Mouse (Mus musculus): ENCODE results near the gene Ifna6. TPM values are rescaled to one million over a fixed set of nuclear protein-coding genes. Genes with fewer than 3 reads are reported as not detected.

Gene Ifna6
- polyA plus RNA-seq, 1 experiment from 2014 or later: not detected

GRCm38 (mm10) chr4:88863309-88863708, 36.1 kb downstream of the Ifna6 start:
- 7% methylated on average over 7 of the region's 7 CpGs for WGBS
- no peak overlapping the region for H3K4me3 ChIP-seq
- no peaks in the 10 kb centered on the region for H3K9me3 ChIP-seq (replicated peaks)
- no peaks in the 10 kb centered on the region for H3K36me3 ChIP-seq
- no peak overlapping the region for H3K27ac ChIP-seq (replicated peaks)
- no peak for DNase-seq (ENCODE audit: low spot score)
- H3K4me1 ChIP-seq: peaks cover 20% of the 10 kb centered on the region
- peaks cover 38% of the 10 kb centered on the region for H3K27me3 ChIP-seq (ENCODE audit: low read depth, poor library complexity, severe bottlenecking)

GRCm38 (mm10) chr4:88864599-88864998, 37.4 kb downstream of the Ifna6 start:
- Histone ChIP-seq H3K4me1 (peaks cover 20% of the 10 kb centered on the region), H3K4me3 (no peak overlapping the region), H3K36me3 (no peaks in the 10 kb centered on the region), H3K27ac (replicated peaks) (no peak overlapping the region), H3K9me3 (replicated peaks) (no peaks in the 10 kb centered on the region), H3K27me3 (ENCODE audit: low read depth, poor library complexity, severe bottlenecking) (peaks cover 46% of the 10 kb centered on the region)
- 72% methylated on average over 9 of the region's 9 CpGs for WGBS
- no peak for DNase-seq (ENCODE audit: low spot score)

DNA sequence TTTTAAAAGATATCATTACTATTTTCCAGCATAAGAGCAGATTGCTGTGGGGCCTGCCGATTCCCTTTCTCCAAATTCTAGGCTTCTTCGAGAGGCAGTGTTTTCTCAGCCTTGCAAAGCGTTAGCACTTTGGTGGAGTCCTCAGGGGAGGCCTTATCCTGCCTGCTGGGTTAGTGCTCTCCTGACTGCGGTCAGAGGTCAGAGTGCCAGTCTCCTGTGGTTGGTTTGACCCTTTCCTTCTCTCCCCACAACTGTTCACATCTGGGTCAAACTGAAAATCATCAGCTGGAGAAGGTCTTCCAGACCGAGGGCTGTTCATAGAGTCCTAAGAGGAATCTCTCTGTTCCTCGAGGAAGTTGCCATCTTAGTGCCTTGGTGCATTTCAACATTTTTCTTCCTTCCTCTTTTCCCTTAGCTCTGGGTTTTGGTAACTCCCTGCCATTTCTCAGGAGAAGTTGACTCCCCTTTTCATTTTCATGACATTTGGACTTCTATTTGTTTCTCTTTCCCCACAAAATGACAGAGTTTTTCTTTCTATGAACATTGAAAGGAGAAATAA, 37.9 kb downstream of the Ifna6 start:
- Histone ChIP-seq H3K27me3 (ENCODE audit: low read depth, poor library complexity, severe bottlenecking) (peaks cover 46% of the 10 kb centered on the region), H3K27ac (replicated peaks) (no peak overlapping the region), H3K4me3 (no peak overlapping the region), H3K9me3 (replicated peaks) (no peaks in the 10 kb centered on the region), H3K4me1 (peaks cover 20% of the 10 kb centered on the region), H3K36me3 (no peaks in the 10 kb centered on the region)
- WGBS: 53% methylated on average over 6 of the region's 6 CpGs
- no peak for DNase-seq (ENCODE audit: low spot score)

- WGBS: under 1% methylated on average over 8 of the region's 8 CpGs
- Histone ChIP-seq H3K36me3 (no peaks in the 10 kb centered on the region), H3K9me3 (replicated peaks) (no peaks in the 10 kb centered on the region), H3K27ac (replicated peaks) (no peak overlapping the region), H3K27me3 (ENCODE audit: low read depth, poor library complexity, severe bottlenecking) (peaks cover 48% of the 10 kb centered on the region), H3K4me1 (peaks cover 20% of the 10 kb centered on the region), H3K4me3 (peak overlapping the region; percentile 69)
- peak; percentile 80 for DNase-seq (ENCODE audit: low spot score)
Measured at GRCm38 (mm10) chr4:88867366-88867925, 40.2 kb downstream of the Ifna6 start.

DNA sequence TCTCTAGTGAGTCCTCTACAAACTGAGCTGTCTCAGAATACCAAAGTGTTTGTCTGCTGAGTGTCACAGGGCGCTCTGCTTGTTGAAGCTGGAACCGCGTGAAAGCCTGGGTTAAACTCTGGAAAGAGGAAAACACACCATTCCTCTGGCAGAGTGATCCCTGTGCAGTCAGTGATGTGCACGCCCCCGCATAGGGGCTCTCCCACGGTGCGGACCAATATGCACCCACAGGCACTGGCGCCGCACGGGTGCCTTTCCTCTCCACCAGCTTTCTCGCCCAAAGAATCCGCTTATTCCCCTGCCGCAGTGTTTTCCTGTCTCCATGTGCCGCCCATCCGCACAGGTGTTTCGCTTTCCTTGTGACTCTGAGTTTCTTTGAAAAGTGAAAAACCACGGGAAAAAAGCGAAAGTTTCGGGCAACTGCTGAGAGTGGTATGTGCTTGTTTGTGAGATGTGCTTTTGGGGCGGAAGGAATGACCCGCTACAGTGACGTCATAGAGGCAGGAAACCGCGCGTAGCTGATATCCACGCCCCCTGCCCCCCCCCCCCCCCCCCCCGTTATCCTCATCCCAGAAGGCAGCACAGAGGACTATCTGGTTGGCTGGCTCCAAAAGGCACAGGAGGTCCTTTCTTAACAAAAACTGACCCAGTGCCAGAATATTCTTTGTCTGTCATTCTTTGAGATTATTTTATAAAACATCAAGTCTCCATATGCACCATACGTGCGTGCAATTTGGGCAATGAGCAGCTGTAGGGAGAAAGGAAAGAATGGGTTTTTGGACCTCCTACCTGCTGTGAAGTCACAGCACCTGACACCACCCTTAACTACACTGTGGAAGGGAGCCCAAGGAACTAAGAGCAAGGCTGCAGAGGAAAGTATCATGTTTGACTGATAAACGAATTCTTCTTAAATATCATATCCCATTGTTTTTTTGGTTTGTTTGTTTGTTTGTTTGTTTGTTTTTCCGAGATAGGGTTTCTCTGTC, 41.0 kb downstream of the Ifna6 start:
- Histone ChIP-seq H3K4me3 (peak overlapping the region; percentile 69), H3K27ac (replicated peaks) (peak overlapping the region; percentile 72), H3K9me3 (replicated peaks) (no peaks in the 10 kb centered on the region), H3K4me1 (peaks cover 15% of the 10 kb centered on the region), H3K27me3 (ENCODE audit: low read depth, poor library complexity, severe bottlenecking) (peaks cover 41% of the 10 kb centered on the region), H3K36me3 (no peaks in the 10 kb centered on the region)
- DNase-seq (ENCODE audit: low spot score): peak; percentile 66
- WGBS: 9% methylated on average over 31 of the region's 31 CpGs

- no peak for DNase-seq (ENCODE audit: low spot score)
- 0% methylated on average over 2 of the region's 2 CpGs for WGBS
- no peaks in the 10 kb centered on the region for H3K9me3 ChIP-seq (replicated peaks)
- peaks cover 13% of the 10 kb centered on the region for H3K27me3 ChIP-seq (ENCODE audit: low read depth, poor library complexity, severe bottlenecking)
- no peaks in the 10 kb centered on the region for H3K36me3 ChIP-seq
- H3K4me3 ChIP-seq: no peak overlapping the region
- H3K27ac ChIP-seq (replicated peaks): no peak overlapping the region
- peaks cover 5% of the 10 kb centered on the region for H3K4me1 ChIP-seq
Measured at GRCm38 (mm10) chr4:88872691-88873090, 45.5 kb downstream of the Ifna6 start.

DNA sequence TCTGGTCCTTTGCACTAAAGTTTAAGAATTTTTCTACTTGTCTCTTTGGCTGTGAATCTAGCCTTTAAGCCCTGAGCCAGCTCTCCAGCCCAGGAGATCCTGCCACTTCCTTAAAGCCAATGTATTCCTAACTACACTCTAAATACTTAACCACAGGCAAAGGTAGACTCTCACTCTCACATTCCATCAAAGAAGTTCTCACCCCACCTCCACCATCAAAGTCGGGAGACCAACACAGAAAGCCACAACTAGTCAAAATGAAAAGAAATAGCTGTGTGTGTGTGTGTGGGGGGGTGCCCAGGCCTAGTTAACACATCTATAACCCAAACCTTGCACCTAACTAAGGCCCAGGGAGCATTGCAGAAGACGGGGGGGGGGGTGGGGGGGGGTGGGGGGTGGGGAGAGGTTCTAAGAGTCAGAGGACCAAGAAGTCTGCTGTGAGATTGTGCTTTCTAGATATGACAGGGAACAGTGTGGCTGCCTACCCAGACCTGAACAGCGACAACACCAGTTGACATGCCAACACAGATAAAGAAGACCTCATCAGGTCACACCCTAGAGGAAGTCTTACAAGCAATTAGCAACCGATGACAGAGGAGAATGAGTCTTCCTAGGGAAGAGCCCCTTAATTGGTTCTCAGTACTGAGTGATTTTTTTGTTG, 48.3 kb downstream of the Ifna6 start:
- 82% methylated on average over 3 of the region's 4 CpGs for WGBS
- no peaks in the 10 kb centered on the region for H3K4me1 ChIP-seq
- H3K27me3 ChIP-seq (ENCODE audit: low read depth, poor library complexity, severe bottlenecking): peaks cover 5% of the 10 kb centered on the region
- no peak overlapping the region for H3K4me3 ChIP-seq
- no peaks in the 10 kb centered on the region for H3K36me3 ChIP-seq
- no peak overlapping the region for H3K27ac ChIP-seq (replicated peaks)
- H3K9me3 ChIP-seq (replicated peaks): no peaks in the 10 kb centered on the region
- no peak for DNase-seq (ENCODE audit: low spot score)

GRCm38 (mm10) chr4:88876520-88876919, 49.3 kb downstream of the Ifna6 start:
- no peak for DNase-seq (ENCODE audit: low spot score)
- H3K4me3 ChIP-seq: no peak overlapping the region
- WGBS: 83% methylated on average over 4 of the region's 4 CpGs
- no peaks in the 10 kb centered on the region for H3K36me3 ChIP-seq
- no peaks in the 10 kb centered on the region for H3K4me1 ChIP-seq
- H3K27ac ChIP-seq (replicated peaks): no peak overlapping the region
- peaks cover 3% of the 10 kb centered on the region for H3K27me3 ChIP-seq (ENCODE audit: low read depth, poor library complexity, severe bottlenecking)
- no peaks in the 10 kb centered on the region for H3K9me3 ChIP-seq (replicated peaks)

Other genes starting within 250 kb of the Ifna6 start
- gene Ifna9, start 235.0 kb upstream of the Ifna6 start, polyA plus RNA-seq (2016; fragmentation: Nextera tagmentation; extraction: Ambion mirVana): not detected in 2 replicates
- not detected in 2 replicates for gene Ifna12, start 224.0 kb upstream of the Ifna6 start, polyA plus RNA-seq (2016; fragmentation: Nextera tagmentation; extraction: Ambion mirVana)
- gene C87499, start 193.0 kb upstream of the Ifna6 start, polyA plus RNA-seq (2016; fragmentation: Nextera tagmentation; extraction: Ambion mirVana): not detected in 2 replicates
- not detected in 2 replicates for gene Ifna13, start 183.0 kb upstream of the Ifna6 start, polyA plus RNA-seq (2016; fragmentation: Nextera tagmentation; extraction: Ambion mirVana)
- gene Ifna16, start 150.5 kb upstream of the Ifna6 start, polyA plus RNA-seq (2016; fragmentation: Nextera tagmentation; extraction: Ambion mirVana): not detected in 2 replicates
- not detected in 2 replicates for gene Ifna2, start 143.5 kb upstream of the Ifna6 start, polyA plus RNA-seq (2016; fragmentation: Nextera tagmentation; extraction: Ambion mirVana)
- not detected in 2 replicates for gene Ifnab, start 136.1 kb upstream of the Ifna6 start, polyA plus RNA-seq (2016; fragmentation: Nextera tagmentation; extraction: Ambion mirVana)
- 0.80 and 1.1 TPM in 2 replicates for gene Gm26566, start 105.6 kb upstream of the Ifna6 start, polyA plus RNA-seq (2016; fragmentation: Nextera tagmentation; extraction: Ambion mirVana)
- gene Klhl9, start 105.0 kb upstream of the Ifna6 start, polyA plus RNA-seq (2016; fragmentation: Nextera tagmentation; extraction: Ambion mirVana): 95.6 and 111 TPM in 2 replicates
- not detected in 2 replicates for gene Gm13271, start 72.5 kb upstream of the Ifna6 start, polyA plus RNA-seq (2016; fragmentation: Nextera tagmentation; extraction: Ambion mirVana)
- 0.19 and 0.32 TPM in 2 replicates for gene Gm13283, start 67.3 kb upstream of the Ifna6 start, polyA plus RNA-seq (2016; fragmentation: Nextera tagmentation; extraction: Ambion mirVana)
- gene Gm13290, start 53.6 kb upstream of the Ifna6 start, polyA plus RNA-seq (2016; fragmentation: Nextera tagmentation; extraction: Ambion mirVana): 0.29 TPM in 1 of 2 replicates, not detected in the other
- gene Gm13289, start 50.5 kb upstream of the Ifna6 start, polyA plus RNA-seq (2016; fragmentation: Nextera tagmentation; extraction: Ambion mirVana): not detected in 2 replicates
- gene Gm13272, start 47.6 kb upstream of the Ifna6 start, polyA plus RNA-seq (2016; fragmentation: Nextera tagmentation; extraction: Ambion mirVana): not detected in 2 replicates
- gene Ifnz, start 45.3 kb upstream of the Ifna6 start, polyA plus RNA-seq (2016; fragmentation: Nextera tagmentation; extraction: Ambion mirVana): 0.51 TPM in 1 of 2 replicates, not detected in the other
- not detected in 2 replicates for gene Gm13276, start 41.7 kb upstream of the Ifna6 start, polyA plus RNA-seq (2016; fragmentation: Nextera tagmentation; extraction: Ambion mirVana)
- gene Gm13277, start 38.8 kb upstream of the Ifna6 start, polyA plus RNA-seq (2016; fragmentation: Nextera tagmentation; extraction: Ambion mirVana): not detected in 2 replicates
- not detected in 2 replicates for gene Gm13278, start 35.9 kb upstream of the Ifna6 start, polyA plus RNA-seq (2016; fragmentation: Nextera tagmentation; extraction: Ambion mirVana)
- 0.34 TPM in 1 of 2 replicates, not detected in the other for gene Gm13275, start 32.9 kb upstream of the Ifna6 start, polyA plus RNA-seq (2016; fragmentation: Nextera tagmentation; extraction: Ambion mirVana)
- not detected in 2 replicates for gene Gm13279, start 30.0 kb upstream of the Ifna6 start, polyA plus RNA-seq (2016; fragmentation: Nextera tagmentation; extraction: Ambion mirVana)
- 0.62 TPM in 1 of 2 replicates, not detected in the other for gene Gm13285, start 27.8 kb upstream of the Ifna6 start, polyA plus RNA-seq (2016; fragmentation: Nextera tagmentation; extraction: Ambion mirVana)
- not detected in 2 replicates for gene Gm13287, start 24.2 kb upstream of the Ifna6 start, polyA plus RNA-seq (2016; fragmentation: Nextera tagmentation; extraction: Ambion mirVana)
- 0.09 TPM in 1 of 2 replicates, not detected in the other for gene Gm13288, start 21.9 kb upstream of the Ifna6 start, polyA plus RNA-seq (2016; fragmentation: Nextera tagmentation; extraction: Ambion mirVana)
- not detected in 2 replicates for gene Ifna7, start 11.2 kb upstream of the Ifna6 start, polyA plus RNA-seq (2016; fragmentation: Nextera tagmentation; extraction: Ambion mirVana)
- gene Ifna11, start 7.5 kb upstream of the Ifna6 start, polyA plus RNA-seq (2016; fragmentation: Nextera tagmentation; extraction: Ambion mirVana): not detected in 2 replicates
- not detected in 2 replicates for gene Ifna5, start 8.1 kb downstream of the Ifna6 start, polyA plus RNA-seq (2016; fragmentation: Nextera tagmentation; extraction: Ambion mirVana)
- gene Ifna4, start 14.4 kb downstream of the Ifna6 start, polyA plus RNA-seq (2016; fragmentation: Nextera tagmentation; extraction: Ambion mirVana): not detected in 2 replicates
- not detected in 2 replicates for gene Ifna1, start 22.7 kb downstream of the Ifna6 start, polyA plus RNA-seq (2016; fragmentation: Nextera tagmentation; extraction: Ambion mirVana)
- not detected in 2 replicates for gene Ifne, start 52.8 kb downstream of the Ifna6 start, polyA plus RNA-seq (2016; fragmentation: Nextera tagmentation; extraction: Ambion mirVana)

Data from midbrain, embryonic 10.5 days (tissue).